Comparison of ENCODE assay signal across 8 mouse cellular contexts in genomic region chr9:115309381-115309971, GRCm38 (mm10). TPM values are rescaled to one million over a fixed set of nuclear protein-coding genes. Genes with fewer than 3 reads are reported as not detected.
A peak's percentile ranks its signal among the peaks of the same experiment; 100 is the strongest.
DNase-seq lines count a peak whose midpoint lies in the region; ATAC-seq and TF ChIP-seq lines count a peak whose summit lies in the region.

No protein-coding gene starts in this region.

- WGBS in limb, embryonic 15.5 days: under 1% methylated on average over 64 of the region's 65 CpGs
- under 1% methylated on average over 65 of the region's 65 CpGs for WGBS in neural tube, embryonic 12.5 days

- H3K4me3 ChIP-seq in left cerebral cortex, adult 2 months: peak overlapping the region; percentile 96
- H3K4me3 ChIP-seq in embryonic fibroblast, embryonic 13.5 days (ENCODE audit: insufficient read depth, low read length): peak overlapping the region; percentile 100
- peak overlapping the region; percentile 97 for H3K4me3 ChIP-seq in limb, embryonic 15.5 days
- H3K4me3 ChIP-seq in neural tube, embryonic 12.5 days: peak overlapping the region; percentile 95

- in situ Hi-C loops in Patski (cut with MboI; ENCODE audit: low pct_unique_long_range_greater_than_20kb): no loop called here

- H3K27me3 ChIP-seq in Patski: no peaks in the 10 kb centered on the region
- H3K27me3 ChIP-seq in limb, embryonic 15.5 days: no peaks in the 10 kb centered on the region
- H3K27me3 ChIP-seq in neural tube, embryonic 12.5 days (replicated peaks): no peaks in the 10 kb centered on the region

- no peaks in the 10 kb centered on the region for H3K36me3 ChIP-seq in limb, embryonic 15.5 days
- no peaks in the 10 kb centered on the region for H3K36me3 ChIP-seq in neural tube, embryonic 12.5 days

- peaks cover 4% of the 10 kb centered on the region for H3K4me1 ChIP-seq in embryonic fibroblast, embryonic 13.5 days (ENCODE audit: control insufficient read depth, insufficient read depth, low read length)
- H3K4me1 ChIP-seq in limb, embryonic 15.5 days: peaks cover 24% of the 10 kb centered on the region
- peaks cover 24% of the 10 kb centered on the region for H3K4me1 ChIP-seq in neural tube, embryonic 12.5 days

- peak overlapping the region; percentile 99 for H3K9ac ChIP-seq in limb, embryonic 15.5 days
- peak overlapping the region; percentile 98 for H3K9ac ChIP-seq in neural tube, embryonic 12.5 days

- peak overlapping the region; percentile 51 for H3K4me2 ChIP-seq in limb, embryonic 15.5 days
- H3K4me2 ChIP-seq in neural tube, embryonic 12.5 days (replicated peaks): peak overlapping the region; percentile 71

- peak overlapping the region; percentile 96 for H3K27ac ChIP-seq in left cerebral cortex, adult 2 months
- H3K27ac ChIP-seq in embryonic fibroblast, embryonic 13.5 days (ENCODE audit: insufficient read depth, low read length): peak overlapping the region; percentile 89
- H3K27ac ChIP-seq in limb, embryonic 15.5 days: peak overlapping the region; percentile 98
- peak overlapping the region; percentile 95 for H3K27ac ChIP-seq in neural tube, embryonic 12.5 days

- no peak for TF ChIP-seq CTCF in left cerebral cortex, adult 2 months (IDR thresholded peaks at IDR 0.05)
- no peak for TF ChIP-seq CTCF in Patski (IDR thresholded peaks at IDR 0.05)
- no peak for TF ChIP-seq CTCF in embryonic fibroblast, embryonic 13.5 days (IDR thresholded peaks at IDR 0.05; ENCODE audit: borderline replicate concordance, insufficient read depth, low read length)

- no peak for DNase-seq in left cerebral cortex, adult 2 months (ENCODE audit: extremely low spot score in 1 of 2, low spot score in 2 of 2)
- DNase-seq in left cerebral cortex, adult 11 months (ENCODE audit: low spot score): no peak
- DNase-seq in Patski (ENCODE audit: low read depth, low spot score): no peak
- DNase-seq in gastrocnemius, postnatal 25 days: no peak

- no peak for TF ChIP-seq POLR2A in embryonic fibroblast, embryonic 13.5 days (IDR thresholded peaks at IDR 0.05; ENCODE audit: low read depth, low read length)

- ATAC-seq in Patski: peak; percentile 3
- no peak for ATAC-seq in limb, embryonic 15.5 days (ENCODE audit: insufficient number of reproducible peaks, low FRiP score, low TSS enrichment, low read depth)
- peak; percentile 15; the same call in 1 of the 2 replicates for ATAC-seq in neural tube, embryonic 12.5 days (ENCODE audit: low FRiP score, low read depth)
- no peak for ATAC-seq in inflammation-experienced regulatory T-cells, adult 6 months

- intact Hi-C loops in left cerebral cortex, adult 2 months (cut with DNase I): loop anchor here (5.0 kb wide), 1 partner anchor 393 kb away; no protein-coding TSS in a partner anchor

- CTCF ChIA-PET in Patski (lab: Charles Lee): no interaction called here

- POLR2A ChIA-PET in Patski (lab: Charles Lee): no interaction called here

- H3K9me3 ChIP-seq in limb, embryonic 15.5 days: no peaks in the 10 kb centered on the region
- H3K9me3 ChIP-seq in neural tube, embryonic 12.5 days: no peaks in the 10 kb centered on the region

RNA-seq across cellular contexts. Expression of gene Stt3b, which starts 0.7 kb away (rescaled TPM):
- total RNA-seq in left cerebral cortex, adult 2 months (2021): 10 to 100 TPM; 87.7 to 92.9 TPM
- polyA plus RNA-seq in Patski (2021): 134 TPM
- polyA plus RNA-seq in embryonic fibroblast, embryonic 13.5 days (2011; ENCODE audit: insufficient read length, low read depth, missing spikeins): 124 and 136 TPM in 2 replicates
- polyA plus RNA-seq in limb, embryonic 15.5 days (2015; fragmentation: Nextera tagmentation; extraction: Ambion mirVana): 83.5 and 98.8 TPM in 2 replicates
- polyA plus RNA-seq in neural tube, embryonic 12.5 days (2016; fragmentation: Nextera tagmentation; extraction: Ambion mirVana): 124 and 128 TPM in 2 replicates
- polyA plus RNA-seq in inflammation-experienced regulatory T-cells, adult 6 months (2017; shearing (Covaris generic)): 10 to 100 TPM; 16.6 to 25.0 (median 22.4) TPM
- 10 to 100 TPM; 67.5 to 69.2 TPM for total RNA-seq in gastrocnemius, postnatal 25 days (2021)

Comparison
In these comparisons a context has a peak if more than half of its experiments do, and no peak if none do; other contexts are left out.
1. ATAC-seq: peak in Patski (single experiment) and neural tube, embryonic 12.5 days (single experiment); none in limb, embryonic 15.5 days (single experiment) and inflammation-experienced regulatory T-cells, adult 6 months (single experiment).
2. Peak in every context shown above with its lines, with median percentiles within 50 percentile points of each other: H3K27ac ChIP-seq and H3K4me3 ChIP-seq.